Mouse (Mus musculus): ENCODE data around the gene Smg6.
A peak's percentile ranks its signal among the peaks of the same experiment; 100 is the strongest.

The Smg6 gene

DNA sequence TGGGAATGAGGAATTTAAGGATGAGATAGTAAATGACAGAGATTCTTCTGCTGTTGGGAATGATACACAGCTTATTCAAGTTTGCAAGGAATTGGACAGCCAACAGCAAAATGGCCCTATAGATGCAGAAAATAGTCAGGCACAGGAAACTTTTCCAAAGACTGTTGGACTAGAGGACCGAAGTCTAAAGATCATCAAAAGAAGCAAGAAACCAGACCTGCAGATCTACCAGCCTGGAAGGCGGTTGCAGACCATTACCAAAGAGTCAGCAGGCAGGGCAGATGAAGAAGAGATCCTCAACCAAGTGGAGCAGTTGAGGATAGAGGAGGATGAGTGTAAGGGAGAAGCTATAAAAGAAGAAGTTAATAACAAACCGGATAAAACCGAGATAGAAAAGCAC is 3.5 kb downstream of the Smg6 start:
- no peak for DNase-seq (ENCODE audit: low read depth, low spot score)

DNA sequence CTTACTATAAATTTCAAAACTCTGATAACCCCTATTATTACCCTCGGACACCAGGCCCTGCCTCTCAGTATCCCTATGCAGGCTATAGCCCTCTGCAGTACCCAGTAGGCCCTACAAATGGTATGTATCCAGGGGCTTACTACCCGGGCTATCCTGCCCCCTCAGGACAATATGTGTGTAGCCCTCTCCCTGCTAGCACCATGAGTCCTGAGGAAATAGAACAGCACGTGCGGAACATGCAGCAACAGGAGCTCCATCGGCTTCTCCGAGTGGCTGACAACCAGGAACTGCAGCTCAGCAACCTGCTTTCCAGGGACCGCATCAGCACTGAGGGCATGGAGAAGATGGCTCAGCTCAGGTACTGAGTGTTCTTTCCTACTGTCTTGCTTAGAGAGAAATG is 4.8 kb downstream of the Smg6 start:
- no peak for DNase-seq (ENCODE audit: low read depth, low spot score)

DNA sequence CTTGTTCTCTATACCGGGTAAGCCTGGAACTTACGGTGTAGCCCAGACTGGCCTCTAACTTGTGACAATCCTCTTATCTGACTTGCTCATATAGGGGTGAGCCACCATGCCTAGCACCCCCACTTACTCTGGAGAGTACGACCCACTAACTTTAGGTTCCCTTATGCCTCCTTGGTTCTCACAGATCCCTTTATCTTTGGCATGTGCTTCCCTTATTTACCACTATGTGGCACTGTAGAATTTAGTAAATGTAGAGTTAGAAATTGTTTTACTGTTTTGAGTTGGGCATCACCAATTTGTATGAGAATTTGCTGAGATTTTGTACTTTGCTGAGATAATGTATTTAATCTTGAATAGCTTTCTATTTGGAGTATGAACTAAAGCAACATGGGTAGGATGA is 20.7 kb downstream of the Smg6 start:
- peak; percentile 48 for DNase-seq (ENCODE audit: low read depth, low spot score)

DNA sequence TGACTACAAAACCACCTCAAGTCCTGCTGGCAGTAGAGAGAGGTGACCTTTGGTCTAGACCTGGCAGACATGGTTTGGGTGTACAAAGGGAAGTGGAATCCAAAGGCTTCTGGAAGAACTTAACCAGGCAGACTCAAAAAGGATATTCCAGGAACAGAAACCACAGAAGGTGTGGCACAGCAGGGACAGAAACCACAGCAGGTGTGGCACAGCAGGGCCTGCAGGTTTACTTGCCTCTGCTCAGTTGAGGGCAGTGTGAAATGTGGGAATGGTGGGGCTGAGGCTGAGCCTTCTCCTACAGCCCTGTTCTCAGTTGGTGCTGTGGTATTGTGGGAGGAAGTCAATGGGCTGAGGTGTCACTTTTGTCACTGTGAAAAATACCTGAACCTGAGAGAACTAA is 29.3 kb downstream of the Smg6 start:
- no peak for DNase-seq (ENCODE audit: low read depth, low spot score)

DNA sequence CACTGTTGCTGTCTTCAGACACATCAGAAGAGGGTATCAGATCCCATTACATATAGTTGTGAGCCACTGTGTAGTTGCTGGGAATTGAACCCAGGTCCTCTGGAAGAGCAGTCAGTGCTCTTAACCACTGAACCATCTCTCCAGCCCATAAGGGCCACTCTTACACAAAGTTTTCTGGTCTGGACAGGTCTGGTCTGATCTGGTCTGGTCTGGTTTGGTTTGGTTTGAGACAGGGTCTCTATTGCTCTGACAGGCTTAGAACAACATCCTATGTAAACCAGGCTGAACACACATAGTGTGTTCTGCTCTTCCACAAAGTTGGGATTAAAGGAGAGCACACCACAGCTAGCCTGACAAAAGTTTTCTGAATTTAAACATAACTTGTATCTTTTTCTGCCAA is 30.4 kb downstream of the Smg6 start:
- no peak for DNase-seq (ENCODE audit: low read depth, low spot score)

DNA sequence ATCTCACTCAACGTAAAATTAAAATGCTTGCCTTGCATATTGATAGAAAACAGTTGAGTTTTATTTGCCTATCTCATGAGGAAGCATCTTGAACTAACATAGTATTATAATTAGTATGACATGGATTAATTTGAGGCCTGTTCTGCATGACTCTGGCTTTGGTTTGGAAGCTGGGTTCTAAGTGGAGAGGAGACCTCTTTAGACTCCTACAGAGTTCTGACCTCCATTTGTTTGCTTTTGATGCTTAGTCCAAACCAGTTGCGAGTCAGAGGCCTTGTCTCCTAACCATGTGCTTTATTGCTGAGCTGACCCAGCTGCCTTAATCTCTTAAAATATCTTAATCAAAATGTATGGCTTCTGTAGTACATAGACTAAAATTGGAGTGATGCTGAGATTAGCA is 32.0 kb downstream of the Smg6 start:
- no peak for DNase-seq (ENCODE audit: low read depth, low spot score)

DNA sequence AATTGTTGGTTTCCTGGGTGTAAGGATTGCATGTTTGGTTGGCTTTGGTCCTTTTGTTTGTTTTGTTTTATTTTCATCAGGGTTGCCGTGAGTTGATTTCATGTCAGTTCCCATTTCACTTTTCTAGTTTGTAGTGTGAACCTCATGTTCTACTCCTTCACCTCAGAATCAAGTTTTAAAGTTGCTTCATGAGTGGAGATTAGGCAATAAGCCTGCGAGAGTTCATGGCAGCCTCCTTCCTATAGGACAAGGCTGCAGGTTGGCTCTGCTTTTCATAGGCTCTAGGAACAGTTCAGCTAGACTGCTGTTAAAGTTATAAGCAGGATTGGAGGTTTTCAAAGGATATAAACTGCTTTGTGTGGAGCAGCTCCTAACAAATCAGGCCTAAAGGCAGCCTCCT is 33.9 kb downstream of the Smg6 start:
- no peak for DNase-seq (ENCODE audit: low read depth, low spot score)

DNA sequence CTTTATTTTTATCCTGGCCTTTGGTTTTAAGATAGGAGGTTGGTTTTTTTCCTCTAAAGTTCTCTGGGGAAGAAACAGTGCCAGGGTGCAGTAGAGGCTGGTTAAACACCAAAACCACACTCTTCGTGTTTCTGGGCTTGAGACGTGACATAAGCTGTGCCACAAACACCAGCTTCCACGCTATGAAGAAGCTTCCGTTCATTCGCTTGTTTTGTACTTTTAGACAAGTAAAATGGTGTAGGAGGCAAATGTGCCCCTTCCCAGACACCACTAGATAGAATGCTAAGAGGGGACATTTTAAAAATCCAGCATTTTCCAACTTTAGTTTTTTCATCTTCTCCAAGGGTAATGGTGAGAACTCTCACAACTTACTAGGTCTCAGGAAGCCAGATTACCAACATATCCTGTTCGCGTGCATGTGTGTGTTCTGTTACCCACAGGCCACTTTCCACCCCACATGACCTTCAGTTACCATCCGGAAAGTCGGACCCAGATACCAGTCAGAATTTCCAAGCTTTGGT is 34.5 kb downstream of the Smg6 start:
- no peak for DNase-seq (ENCODE audit: low read depth, low spot score)

DNA sequence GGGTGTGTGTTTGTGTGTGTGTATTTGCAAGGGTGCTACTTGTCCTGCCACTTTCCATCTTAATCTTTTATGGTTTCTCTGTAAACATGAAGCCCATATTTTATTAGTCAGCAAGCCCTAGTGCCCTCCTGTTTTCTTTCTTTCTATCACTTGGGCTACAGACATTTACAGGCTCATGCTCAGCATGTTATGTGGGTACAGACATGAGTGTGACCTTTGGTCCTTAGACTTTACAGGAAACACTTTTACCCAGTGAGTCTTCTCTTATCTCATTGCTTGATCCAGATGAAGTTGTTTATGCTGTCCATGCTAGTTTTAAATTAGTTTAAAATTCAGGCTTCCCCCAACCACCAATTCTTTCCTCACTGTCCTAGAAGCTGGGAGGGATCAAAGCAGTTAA is 36.3 kb downstream of the Smg6 start:
- DNase-seq (ENCODE audit: low read depth, low spot score) = no peak

DNA sequence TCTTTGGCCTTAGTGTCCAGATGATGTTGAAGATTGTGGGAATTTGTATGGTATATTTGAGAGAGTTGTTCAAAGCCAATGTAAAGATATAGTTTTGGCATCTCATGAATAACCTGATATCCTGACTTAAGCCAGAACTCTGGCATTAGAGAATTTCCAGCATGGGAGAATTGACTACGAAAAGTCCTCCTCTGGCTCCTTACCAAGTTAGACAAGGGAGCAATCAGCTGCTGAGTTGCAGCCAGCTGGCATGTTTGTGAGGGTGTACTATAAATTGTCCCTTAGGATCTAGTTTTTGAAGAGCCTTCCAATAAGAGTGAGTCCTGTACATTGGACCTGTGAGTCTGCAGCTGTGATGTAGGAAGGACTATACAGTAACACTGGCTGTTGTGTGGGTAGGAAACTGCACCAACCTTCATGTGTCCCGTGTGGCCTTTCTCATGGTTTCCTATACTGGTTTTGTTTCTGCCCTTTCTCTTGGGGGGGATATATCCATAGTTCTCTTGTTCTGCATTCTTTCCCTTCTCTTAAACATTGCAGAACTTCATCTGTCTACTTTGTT is 37.3 kb downstream of the Smg6 start:
- no peak for DNase-seq (ENCODE audit: low read depth, low spot score)

DNA sequence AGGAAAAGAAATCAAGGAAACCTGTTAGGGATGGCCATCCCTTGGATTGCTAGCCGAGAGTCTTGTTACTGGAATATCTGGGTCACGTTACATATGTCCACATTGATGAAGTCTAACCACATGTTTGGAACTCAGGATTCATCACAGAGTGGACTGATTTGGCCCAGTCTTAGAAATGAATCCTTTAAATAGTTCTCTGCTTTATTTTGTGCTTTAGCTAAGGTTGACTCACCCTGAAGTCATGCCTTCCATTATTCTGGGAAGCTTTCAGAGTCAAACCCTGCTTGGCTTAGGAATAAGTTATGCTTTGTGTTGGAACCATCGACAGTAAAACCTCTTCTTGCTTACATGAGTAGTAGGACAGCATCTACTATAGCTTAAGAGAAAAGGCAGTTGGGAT is 39.9 kb downstream of the Smg6 start:
- no peak for DNase-seq (ENCODE audit: low read depth, low spot score)

DNA sequence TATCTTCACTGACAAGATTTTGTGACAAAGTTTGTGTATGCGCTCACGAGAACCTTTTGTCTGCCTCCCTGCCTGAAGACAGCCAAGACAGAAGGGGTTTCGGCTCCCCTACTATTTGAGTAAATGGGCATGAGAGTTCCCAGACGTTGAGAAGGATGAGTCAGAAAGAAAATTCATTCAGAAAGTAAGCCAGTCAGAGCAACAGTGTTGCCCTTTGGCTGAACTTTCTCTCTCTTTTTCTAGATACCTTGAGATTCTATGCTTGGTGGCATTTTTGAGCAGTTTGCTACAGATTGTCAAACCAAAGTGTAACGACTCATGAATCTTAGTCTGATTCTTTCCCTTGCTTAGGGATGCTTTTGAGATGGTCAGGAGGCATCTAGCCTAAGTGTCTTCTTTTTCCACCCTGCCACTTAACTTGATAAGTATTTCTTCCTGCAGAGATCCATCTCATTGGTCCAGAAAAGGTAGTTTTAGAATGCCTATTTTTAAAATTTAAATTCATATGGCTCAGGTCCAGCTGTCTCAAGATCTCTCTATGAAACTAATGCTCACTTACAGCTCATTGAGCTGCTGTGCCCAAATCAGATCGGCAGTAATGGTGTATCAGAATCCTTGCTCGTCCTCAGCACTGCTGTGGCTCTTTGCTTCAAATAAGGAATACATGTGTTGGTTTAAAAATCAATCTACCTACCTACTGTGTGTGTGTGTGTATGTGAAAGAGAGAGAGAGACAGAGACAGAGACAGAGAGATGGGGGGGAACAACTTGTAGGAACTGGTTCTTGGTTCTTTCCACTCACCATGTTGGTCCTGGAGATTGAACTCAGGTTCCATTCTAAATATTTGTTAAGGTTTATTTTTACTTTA is 47.9 kb downstream of the Smg6 start:
- DNase-seq (ENCODE audit: low read depth, low spot score) = no peak

DNA sequence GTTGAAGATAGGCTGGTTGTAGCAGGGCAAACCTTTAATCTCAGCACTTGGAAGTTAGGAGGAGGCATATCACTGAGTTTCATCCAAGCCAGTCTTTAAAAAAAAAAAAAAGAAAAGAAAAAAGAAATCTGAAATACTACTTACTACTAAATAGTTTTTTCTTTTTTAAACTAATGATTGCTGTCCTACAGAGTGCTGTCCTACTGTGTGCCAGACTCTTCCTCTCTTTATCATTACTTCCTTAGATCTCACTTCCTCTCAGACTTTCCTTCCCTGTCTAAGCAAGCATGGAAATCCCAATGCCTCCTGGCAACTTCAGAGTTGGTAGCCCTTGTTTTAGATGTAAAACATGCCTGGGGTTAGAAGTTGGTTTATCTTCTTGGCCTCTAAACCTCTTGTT is 49.0 kb downstream of the Smg6 start:
- no peak for DNase-seq (ENCODE audit: low read depth, low spot score)

DNA sequence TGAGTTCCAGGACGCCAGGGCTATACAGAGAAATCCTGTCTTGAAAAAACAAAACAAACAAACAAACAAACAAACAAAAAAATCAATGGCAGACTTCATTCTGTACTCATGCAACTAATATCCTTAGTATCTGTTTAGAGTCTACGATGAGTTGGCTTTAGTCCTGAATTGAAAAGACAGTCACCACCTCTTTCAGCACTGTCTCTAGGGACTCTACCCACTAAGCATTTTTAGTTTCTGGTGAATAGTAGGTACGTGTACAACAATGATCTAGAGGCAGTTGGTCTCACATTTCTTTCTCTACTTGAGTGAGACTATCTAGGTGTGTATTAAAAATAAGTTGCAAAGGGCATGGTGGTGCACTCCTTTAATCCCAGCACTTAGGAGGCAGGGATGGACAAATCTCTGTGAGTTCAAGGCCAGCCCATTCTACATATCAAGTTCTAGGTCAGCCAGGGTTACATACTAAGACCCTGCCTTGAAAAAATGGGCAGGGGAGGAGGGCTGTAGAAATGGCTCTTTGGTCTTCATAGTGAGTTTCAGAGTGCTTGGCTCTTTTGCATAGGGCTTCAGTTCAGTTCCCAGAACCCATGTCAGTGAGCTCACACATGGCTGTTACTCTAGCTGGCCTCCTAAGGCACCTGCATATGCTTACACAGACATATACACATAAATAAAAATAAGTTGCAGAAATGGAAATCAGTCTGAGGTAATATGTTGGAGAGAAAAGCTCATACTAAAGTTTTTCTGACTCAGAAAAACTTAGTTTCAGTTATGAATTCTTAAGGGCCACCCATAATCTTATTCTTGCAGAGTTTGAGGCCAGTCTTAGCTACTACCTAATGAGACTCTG is 51.4 kb downstream of the Smg6 start:
- no peak for DNase-seq (ENCODE audit: low read depth, low spot score)

DNA sequence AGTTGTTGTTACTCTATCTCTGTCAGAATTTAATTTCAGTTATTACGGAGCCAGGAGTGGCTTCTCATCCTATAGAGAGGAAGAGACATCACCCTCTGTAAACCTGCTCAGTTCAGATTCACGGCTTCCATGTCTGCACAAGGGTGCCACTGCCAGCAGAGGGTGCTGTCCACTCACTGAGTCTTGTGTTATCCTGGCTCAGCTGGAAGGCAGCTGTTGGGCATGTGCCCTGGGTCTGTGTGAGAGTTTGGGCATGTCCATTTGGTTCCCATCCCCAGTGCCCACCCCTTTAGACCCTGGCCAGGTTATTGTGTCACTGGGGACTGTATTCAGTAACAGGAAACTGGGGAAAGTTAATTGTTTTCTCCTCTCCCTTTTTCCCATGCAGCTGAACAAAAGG is 55.8 kb downstream of the Smg6 start:
- DNase-seq (ENCODE audit: low read depth, low spot score) = peak; percentile 77

DNA sequence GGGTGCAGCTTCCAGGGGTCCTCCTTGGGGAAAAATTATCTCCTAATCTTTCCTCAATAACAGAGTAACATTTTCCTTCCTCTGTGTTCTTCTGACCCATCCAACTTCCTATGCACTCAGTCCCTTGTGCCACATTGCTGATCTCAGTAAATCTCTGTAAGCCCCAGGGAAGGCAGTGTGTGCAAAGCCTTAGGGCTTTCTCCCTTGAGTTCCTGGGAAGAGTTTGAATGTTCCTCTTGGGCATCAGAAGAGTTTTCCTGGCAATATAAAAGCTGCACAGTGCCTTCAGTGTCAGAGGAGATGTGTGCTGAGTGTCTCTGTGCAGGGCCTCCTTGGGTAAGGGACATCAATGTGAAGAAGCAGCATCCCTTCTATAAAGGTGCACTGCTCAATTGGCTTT is 56.6 kb downstream of the Smg6 start:
- no peak for DNase-seq (ENCODE audit: low read depth, low spot score)

DNA sequence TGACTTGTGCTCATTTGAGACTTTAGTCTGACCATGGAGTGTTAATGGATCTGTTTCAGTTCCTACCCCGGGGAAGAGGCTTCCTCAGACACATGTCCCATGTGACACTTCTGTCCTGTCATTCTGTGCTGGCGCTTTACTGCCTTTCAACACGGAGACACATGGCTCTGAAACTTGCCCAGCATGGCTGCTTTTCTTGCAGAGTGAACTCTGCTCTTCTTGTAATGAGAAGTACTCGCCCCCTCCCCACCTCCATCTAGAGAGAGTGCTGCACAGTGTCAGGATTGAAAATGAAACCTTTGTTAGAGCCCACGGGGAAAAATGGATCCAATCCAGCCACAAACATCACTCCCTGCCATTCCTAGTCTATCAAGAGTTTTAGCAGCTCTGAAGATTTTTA is 62.5 kb downstream of the Smg6 start:
- no peak for DNase-seq (ENCODE audit: low read depth, low spot score)

DNA sequence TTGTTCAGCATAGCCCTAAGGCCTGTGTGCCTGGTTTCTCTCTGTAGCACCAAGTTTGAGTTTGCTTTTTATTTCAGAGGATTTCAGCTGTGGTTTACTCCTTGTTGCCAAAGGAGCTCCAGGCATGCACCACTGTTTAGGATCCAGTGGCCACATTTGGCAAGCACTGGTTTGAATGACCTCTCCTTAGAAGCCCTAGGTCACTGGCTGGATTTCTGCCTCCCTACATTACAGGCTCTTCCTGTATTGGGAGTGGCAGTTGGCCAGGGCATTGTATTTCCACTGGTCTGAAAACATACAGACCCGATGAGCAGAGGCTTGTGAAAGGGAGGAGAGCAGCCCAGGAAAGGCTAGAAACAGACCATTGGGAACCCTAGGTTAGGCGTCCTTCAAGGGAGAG is 63.4 kb downstream of the Smg6 start:
- no peak for DNase-seq (ENCODE audit: low read depth, low spot score)

DNA sequence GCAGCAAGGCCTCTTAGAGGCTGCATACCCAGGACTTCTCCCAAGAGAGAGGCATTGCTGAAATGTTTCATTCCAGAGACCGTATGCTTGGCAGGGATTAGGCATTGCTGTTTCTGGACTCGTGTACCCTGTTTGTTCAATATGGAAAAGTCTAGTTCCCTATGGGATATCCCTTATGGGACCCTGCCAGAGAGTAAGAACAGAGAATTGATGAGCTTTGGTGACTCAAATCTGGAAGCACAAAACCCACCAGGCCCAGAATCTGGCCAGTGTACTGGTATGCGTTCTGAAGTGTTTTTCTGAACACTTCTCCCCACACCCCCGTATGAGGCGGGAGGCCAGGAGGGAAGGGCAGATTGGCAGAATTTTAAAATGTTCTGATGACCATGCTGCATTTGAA is 64.9 kb downstream of the Smg6 start:
- no peak for DNase-seq (ENCODE audit: low read depth, low spot score)

DNA sequence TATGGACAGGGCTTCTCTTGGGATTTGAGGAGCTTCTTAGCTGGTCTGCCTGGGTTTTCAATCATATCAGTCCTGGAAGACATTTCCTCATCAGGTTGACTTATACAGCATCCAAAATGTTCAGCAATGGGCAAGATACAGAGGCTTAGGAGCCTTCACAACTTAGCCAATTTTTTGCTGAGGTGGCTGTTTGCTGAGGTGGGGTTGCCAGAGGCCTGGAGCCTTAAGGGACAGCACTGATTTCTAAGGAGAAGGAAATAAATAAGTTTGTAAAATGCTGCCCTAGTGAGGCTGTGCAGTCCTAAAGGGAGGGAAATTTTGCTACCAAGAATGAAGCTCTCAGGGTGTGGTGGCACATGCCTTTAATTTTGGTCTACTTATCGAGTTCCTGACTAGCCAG is 65.7 kb downstream of the Smg6 start:
- DNase-seq (ENCODE audit: low read depth, low spot score) = no peak

DNA sequence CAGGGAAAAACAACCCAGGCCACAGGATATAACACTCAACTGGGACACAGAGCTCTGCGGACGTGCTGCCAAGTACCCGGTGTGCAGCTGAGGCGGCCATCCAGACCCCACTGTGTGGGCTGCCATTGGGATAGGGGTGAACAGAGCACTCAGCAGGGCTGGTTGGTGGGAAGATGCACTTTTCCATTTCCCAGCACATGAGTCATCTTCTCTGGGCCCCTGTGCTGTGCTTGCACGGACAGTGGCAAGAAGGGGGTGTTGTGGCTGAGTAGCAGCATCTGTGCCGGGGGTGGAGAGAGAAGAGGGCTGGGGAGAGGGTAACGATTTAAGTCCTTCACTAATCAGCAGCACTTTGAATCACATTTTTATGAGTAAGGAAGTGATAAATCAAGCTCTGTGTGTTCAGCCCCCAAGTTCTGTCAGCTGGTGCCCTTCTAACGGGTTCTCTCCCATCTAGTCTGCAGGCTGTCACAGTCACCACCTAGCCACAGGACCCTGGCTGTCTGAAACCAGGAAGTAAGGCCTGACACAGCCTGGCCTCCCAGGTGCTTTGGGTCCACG is 66.9 kb downstream of the Smg6 start:
- no peak for DNase-seq (ENCODE audit: low read depth, low spot score)

DNA sequence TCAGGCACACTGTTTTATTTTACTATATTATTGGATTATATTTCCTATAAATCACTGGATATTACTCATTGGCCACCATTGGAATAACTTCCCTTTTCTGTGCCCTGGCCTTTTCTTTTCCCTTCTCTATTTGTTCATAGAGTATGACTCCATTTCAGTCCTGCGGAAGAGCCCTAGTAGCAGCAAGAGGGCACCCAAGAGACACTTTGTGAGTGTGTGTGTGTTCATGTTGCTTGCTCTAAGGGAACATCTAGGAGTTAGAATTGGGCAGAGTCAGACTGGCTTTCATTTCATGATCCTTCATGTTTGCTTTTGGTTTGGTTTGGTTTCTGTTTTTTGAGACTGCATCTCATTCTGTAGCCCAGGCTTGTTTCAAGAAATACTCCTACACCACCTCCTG is 68.5 kb downstream of the Smg6 start:
- DNase-seq (ENCODE audit: low read depth, low spot score) = no peak

Measured in forelimb bud, embryonic 11.5 days (tissue).